Mouse (Mus musculus) E14TG2a.4 (cell line): ENCODE data around the gene Mbd6.

ENCODE experiments used
- H3K27me3 ChIP-seq: 2 replicates; pipeline ENCODE4 v1.6.1; 2014; ENCODE audit warnings: low read length, control low read depth; ENCODE audit not compliant: insufficient read depth
- H3K36me3 ChIP-seq: 2 replicates; pipeline ENCODE4 v1.6.1; 2014; ENCODE audit warnings: low read length, control low read depth; ENCODE audit not compliant: insufficient read depth
- H3K4me1 ChIP-seq: replicated peaks from 2 replicates; pipeline ENCODE4 v1.6.1; 2014; ENCODE audit warnings: low read depth, low read length, control low read depth
- H3K4me3 ChIP-seq: replicated peaks from 2 replicates; pipeline ENCODE4 v1.5.1; 2014; ENCODE audit warnings: mild to moderate bottlenecking, low read length
- H3K9me3 ChIP-seq: 2 replicates; pipeline ENCODE4 v1.6.1; 2014; ENCODE audit warnings: low read length, control low read depth
- CTCF ChIP-seq: conservative IDR thresholded peaks from 2 replicates; pipeline ENCODE4 v1.5.1; 2014; ENCODE audit warnings: low read length
- NANOG ChIP-seq: IDR thresholded peaks from 2 replicates; pipeline ENCODE4 v1.6.1; 2014; ENCODE audit warnings: borderline replicate concordance, low read length, mixed read lengths
- POU5F1 ChIP-seq: IDR thresholded peaks from 2 replicates; pipeline ENCODE4 v1.6.1; 2014; ENCODE audit warnings: low read length, borderline replicate concordance

Mbd6 gene

DNA sequence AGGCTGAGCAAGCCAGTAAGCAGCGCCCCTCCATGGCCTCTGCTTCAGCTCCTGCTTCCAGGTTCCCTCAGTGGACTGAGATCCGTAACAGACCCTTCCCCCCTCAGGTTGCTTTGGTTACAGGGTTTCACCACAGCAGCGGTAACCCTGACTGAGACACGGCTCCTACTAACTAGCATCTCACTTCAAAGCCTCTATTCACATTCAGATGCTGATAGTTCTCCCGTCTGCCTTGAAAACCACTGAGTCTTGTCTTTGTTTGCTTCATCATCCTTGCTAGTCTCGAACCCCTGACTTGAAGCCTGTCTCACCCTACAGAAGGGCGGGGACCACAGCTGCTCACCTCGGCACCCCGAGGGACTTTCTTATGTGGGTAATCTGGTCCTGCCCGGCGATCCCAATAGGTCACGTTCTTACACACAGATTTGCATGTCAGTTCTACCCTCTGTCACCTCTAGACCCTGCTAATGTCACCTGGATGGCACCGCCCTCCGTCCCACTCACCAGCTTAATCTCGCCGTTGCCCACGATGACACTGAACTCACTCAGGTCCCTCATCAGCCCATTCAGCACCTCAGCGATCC is 50.5 kb downstream of the Mbd6 start:
- peaks cover 82% of the 10 kb centered on the region for H3K36me3 ChIP-seq
- TF ChIP-seq CTCF (no peak), NANOG (peak; percentile 21; the same call in 1 of the 2 replicates)
- H3K4me1 ChIP-seq = peaks cover 45% of the 10 kb centered on the region
- no peaks in the 10 kb centered on the region for H3K9me3 ChIP-seq
- H3K4me3 ChIP-seq = peak overlapping the region; percentile 66
- H3K27me3 ChIP-seq = no peaks in the 10 kb centered on the region; the same call in 1 of the 2 replicates

DNA sequence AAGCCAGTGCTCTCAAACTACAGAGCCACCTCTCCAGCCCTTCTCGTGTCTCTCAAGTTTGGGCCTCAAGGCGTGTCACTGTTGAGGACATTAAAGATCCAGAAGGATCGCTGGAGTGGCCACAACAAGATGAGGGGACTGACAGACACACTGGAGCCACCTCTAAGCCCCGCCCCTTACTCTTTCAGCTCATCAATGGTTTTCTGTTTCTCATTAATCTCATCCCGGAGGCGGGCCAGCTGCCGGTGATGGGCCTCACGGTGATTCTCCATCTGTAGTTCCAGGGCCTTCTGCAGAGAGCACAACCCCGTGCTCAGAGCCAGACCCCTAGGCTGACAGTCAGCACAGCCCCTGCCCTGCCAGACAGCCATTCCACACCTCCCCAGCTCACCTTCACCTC is 52.3 kb downstream of the Mbd6 start:
- Histone ChIP-seq H3K36me3 (peaks cover 75% of the 10 kb centered on the region), H3K27me3 (no peaks in the 10 kb centered on the region; the same call in 1 of the 2 replicates), H3K4me3 (no peak overlapping the region), H3K9me3 (no peaks in the 10 kb centered on the region), H3K4me1 (peaks cover 62% of the 10 kb centered on the region)
- TF ChIP-seq CTCF (no peak), POU5F1 (no peak), NANOG (no peak)

DNA sequence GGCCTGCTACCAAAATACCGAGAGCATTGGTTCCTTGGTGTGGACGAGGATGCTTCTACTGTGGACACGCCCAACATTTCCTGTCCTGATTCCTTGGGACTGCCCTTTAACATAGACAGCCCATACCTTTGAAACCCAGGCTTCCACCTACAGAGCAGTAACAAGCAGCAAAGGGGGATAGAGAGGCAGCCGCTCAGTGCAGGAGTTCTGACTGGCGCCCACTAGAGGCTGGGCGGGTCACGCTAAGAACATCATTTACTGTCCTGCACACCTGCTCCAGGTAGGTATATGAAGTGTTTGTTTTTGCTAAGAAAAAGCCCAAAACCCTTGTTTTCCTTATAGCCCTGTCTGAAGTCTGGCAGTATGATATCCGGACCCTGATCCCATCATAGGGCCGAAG is 55.7 kb downstream of the Mbd6 start:
- Histone ChIP-seq H3K27me3 (no peaks in the 10 kb centered on the region), H3K4me3 (no peak overlapping the region), H3K36me3 (peaks cover 72% of the 10 kb centered on the region), H3K4me1 (peaks cover 73% of the 10 kb centered on the region), H3K9me3 (no peaks in the 10 kb centered on the region)
- TF ChIP-seq CTCF = peak; percentile 90
- TF ChIP-seq NANOG = no peak
